Mouse (Mus musculus) kidney, adult 11 months (tissue): ENCODE data around the gene Poc1b.

Experiments
- DNase-seq: peaks from one replicate; pipeline ENCODE4 v3.0.0; 2022

The Poc1b gene

GRCm38 (mm10) chr10:99229031-99229684, 122.3 kb downstream of the Poc1b start:
- peak; percentile 36 for DNase-seq

- DNase-seq: peak; percentile 89
Observed at GRCm38 (mm10) chr10:99232518-99233227, 125.8 kb downstream of the Poc1b start.

GRCm38 (mm10) chr10:99234336-99234735, 127.5 kb downstream of the Poc1b start:
- DNase-seq: peak; percentile 34

- DNase-seq: no peak
Observed at GRCm38 (mm10) chr10:99235081-99235480, 128.2 kb downstream of the Poc1b start.

- no peak for DNase-seq
Observed at GRCm38 (mm10) chr10:99237205-99237832, 130.5 kb downstream of the Poc1b start.

- DNase-seq: no peak
Observed at GRCm38 (mm10) chr10:99238537-99238936, 131.7 kb downstream of the Poc1b start.

- DNase-seq: no peak
Observed at GRCm38 (mm10) chr10:99241284-99241828, 134.5 kb downstream of the Poc1b start.

GRCm38 (mm10) chr10:99241829-99242711, 135.2 kb downstream of the Poc1b start:
- no peak for DNase-seq

- DNase-seq: no peak
Observed at GRCm38 (mm10) chr10:99242721-99243120, 135.9 kb downstream of the Poc1b start.

- no peak for DNase-seq
Observed at GRCm38 (mm10) chr10:99243907-99244489, 137.2 kb downstream of the Poc1b start.

- DNase-seq: no peak
Observed at GRCm38 (mm10) chr10:99244655-99245260, 137.9 kb downstream of the Poc1b start.

- no peak for DNase-seq
Observed at GRCm38 (mm10) chr10:99246797-99247508, 140.1 kb downstream of the Poc1b start.
